In genomic region chr7:126625807-126626600, GRCm38 (mm10) we compare ENCODE assay signal across 16 mouse cellular contexts. TPM values are rescaled to one million over a fixed set of nuclear protein-coding genes. Genes with fewer than 3 reads are reported as not detected.
A peak's percentile ranks its signal among the peaks of the same experiment; 100 is the strongest.
DNase-seq lines count a peak whose midpoint lies in the region; ATAC-seq and TF ChIP-seq lines count a peak whose summit lies in the region.
"Had no signal": no experiment of that assay in that cellular context is flagged by ENCODE, and none has a peak within 500 bp of the region (broad histone marks: within the 10 kb centered on the region; RNA-seq: fewer than 3 reads in every experiment).

No protein-coding gene starts in this region.

- H3K9me3 ChIP-seq in intestine, embryonic 16.5 days (ENCODE audit: control insufficient read depth, low read length) = no peaks in the 10 kb centered on the region
- no peaks in the 10 kb centered on the region for H3K9me3 ChIP-seq in intestine, postnatal 0 days (ENCODE audit: control insufficient read depth)
- H3K9me3 ChIP-seq in E14TG2a.4 (ENCODE audit: low read length) = no peaks in the 10 kb centered on the region
- H3K9me3 ChIP-seq in midbrain, embryonic 13.5 days = no peaks in the 10 kb centered on the region
- H3K9me3 ChIP-seq in forebrain, embryonic 13.5 days (replicated peaks) = no peaks in the 10 kb centered on the region
- H3K9me3 ChIP-seq: hindbrain, embryonic 13.5 days had no signal

- peak overlapping the region; percentile 45 for H3K27ac ChIP-seq in intestine, embryonic 16.5 days (ENCODE audit: low read length)
- no peak overlapping the region for H3K27ac ChIP-seq in intestine, postnatal 0 days (ENCODE audit: low read depth, low read length)
- peak overlapping the region; percentile 88 for H3K27ac ChIP-seq in macrophage
- H3K27ac ChIP-seq in midbrain, embryonic 13.5 days = no peak overlapping the region
- H3K27ac ChIP-seq in forebrain, embryonic 13.5 days = no peak overlapping the region
- H3K27ac ChIP-seq: hindbrain, embryonic 13.5 days had no signal

- peak; percentile 7; the same call in 1 of the 2 replicates for ATAC-seq in intestine, embryonic 16.5 days
- no peak for ATAC-seq in intestine, postnatal 0 days
- ATAC-seq in midbrain, embryonic 13.5 days = no peak
- no peak for ATAC-seq in forebrain, embryonic 13.5 days

- H3K4me2 ChIP-seq in intestine, embryonic 16.5 days (ENCODE audit: low read depth, low read length) = no peak overlapping the region
- no peak overlapping the region for H3K4me2 ChIP-seq in intestine, postnatal 0 days (replicated peaks; ENCODE audit: low read depth)
- H3K4me2 ChIP-seq in midbrain, embryonic 13.5 days (replicated peaks) = no peak overlapping the region
- no peak overlapping the region for H3K4me2 ChIP-seq in forebrain, embryonic 13.5 days
- H3K4me2 ChIP-seq: hindbrain, embryonic 13.5 days had no signal

- no peak overlapping the region for H3K4me3 ChIP-seq in intestine, embryonic 16.5 days (ENCODE audit: low read length)
- no peak overlapping the region for H3K4me3 ChIP-seq in intestine, postnatal 0 days (ENCODE audit: low read depth, low read length)
- peak overlapping the region; percentile 78 for H3K4me3 ChIP-seq in E14TG2a.4 (replicated peaks; ENCODE audit: low read length)
- H3K4me3 ChIP-seq in macrophage (ENCODE audit: inconsistent target) = peak overlapping the region; percentile 44; the same call in 1 of the 2 replicates
- H3K4me3 ChIP-seq in midbrain, embryonic 13.5 days (replicated peaks) = no peak overlapping the region
- no peak overlapping the region for H3K4me3 ChIP-seq in forebrain, embryonic 13.5 days
- H3K4me3 ChIP-seq: hindbrain, embryonic 13.5 days had no signal

- peak overlapping the region; percentile 31; the same call in 1 of the 2 replicates for H3K9ac ChIP-seq in intestine, embryonic 16.5 days (ENCODE audit: low read depth, low read length)
- no peak overlapping the region for H3K9ac ChIP-seq in intestine, postnatal 0 days (ENCODE audit: low read depth, low read length)
- no peak overlapping the region for H3K9ac ChIP-seq in midbrain, embryonic 13.5 days (replicated peaks)
- H3K9ac ChIP-seq in forebrain, embryonic 13.5 days = no peak overlapping the region
- H3K9ac ChIP-seq: hindbrain, embryonic 13.5 days had no signal

- peak; percentile 28 for DNase-seq in adipocyte (ENCODE audit: low spot score)
- DNase-seq in thymus, postnatal 0 days (ENCODE audit: low spot score) = no peak
- DNase-seq: cerebellum, postnatal 36 days; thymus, adult 2 months had no signal

- H3K79me2 ChIP-seq in macrophage (ENCODE audit: inconsistent target) = peaks cover 25% of the 10 kb centered on the region

- TF ChIP-seq CTCF in intestine, postnatal 0 days (IDR thresholded peaks at IDR 0.05; ENCODE audit: low read depth) = no peak
- TF ChIP-seq CTCF in E14TG2a.4 (conservative IDR thresholded peaks at IDR 0.05; ENCODE audit: low read length) = no peak

- no peaks in the 10 kb centered on the region for H3K27me3 ChIP-seq in intestine, embryonic 16.5 days (replicated peaks; ENCODE audit: control insufficient read depth, insufficient read depth, low read length)
- no peaks in the 10 kb centered on the region for H3K27me3 ChIP-seq in intestine, postnatal 0 days (replicated peaks; ENCODE audit: control insufficient read depth, insufficient read depth, low read length)
- no peaks in the 10 kb centered on the region for H3K27me3 ChIP-seq in E14TG2a.4 (ENCODE audit: insufficient read depth, low read length)
- H3K27me3 ChIP-seq in midbrain, embryonic 13.5 days = no peaks in the 10 kb centered on the region
- H3K27me3 ChIP-seq in forebrain, embryonic 13.5 days = no peaks in the 10 kb centered on the region

- H3K36me3 ChIP-seq in intestine, embryonic 16.5 days (ENCODE audit: control insufficient read depth, insufficient read depth, low read length) = no peaks in the 10 kb centered on the region
- H3K36me3 ChIP-seq in intestine, postnatal 0 days (ENCODE audit: control insufficient read depth, insufficient read depth) = no peaks in the 10 kb centered on the region
- H3K36me3 ChIP-seq in E14TG2a.4 (ENCODE audit: insufficient read depth, low read length) = peaks cover 7% of the 10 kb centered on the region; the same call in 1 of the 2 replicates
- H3K36me3 ChIP-seq in macrophage (ENCODE audit: inconsistent target) = no peaks in the 10 kb centered on the region
- H3K36me3 ChIP-seq in midbrain, embryonic 13.5 days = no peaks in the 10 kb centered on the region
- H3K36me3 ChIP-seq in forebrain, embryonic 13.5 days (ENCODE audit: poor library complexity, severe bottlenecking) = no peaks in the 10 kb centered on the region
- H3K36me3 ChIP-seq: hindbrain, embryonic 13.5 days had no signal

- WGBS in intestine, embryonic 16.5 days = 80% methylated on average over 3 of the region's 3 CpGs
- 79% methylated on average over 3 of the region's 3 CpGs for WGBS in intestine, postnatal 0 days
- 94% methylated on average over 3 of the region's 3 CpGs for WGBS in macrophage (ENCODE audit: missing documents)
- WGBS in midbrain, embryonic 13.5 days = 85% methylated on average over 3 of the region's 3 CpGs
- 83% methylated on average over 3 of the region's 3 CpGs for WGBS in forebrain, embryonic 13.5 days

- peaks cover 11% of the 10 kb centered on the region for H3K4me1 ChIP-seq in intestine, embryonic 16.5 days (ENCODE audit: control insufficient read depth, insufficient read depth, low read length)
- no peaks in the 10 kb centered on the region; the same call in 1 of the 2 replicates for H3K4me1 ChIP-seq in intestine, postnatal 0 days (replicated peaks; ENCODE audit: control insufficient read depth, insufficient read depth, low read length)
- H3K4me1 ChIP-seq in E14TG2a.4 (replicated peaks; ENCODE audit: low read depth, low read length) = peaks cover 49% of the 10 kb centered on the region
- H3K4me1 ChIP-seq in midbrain, embryonic 13.5 days (replicated peaks) = no peaks in the 10 kb centered on the region
- H3K4me1 ChIP-seq in forebrain, embryonic 13.5 days = no peaks in the 10 kb centered on the region

RNA-seq across cellular contexts. Expression of gene Nupr1, which starts 4.7 kb away (rescaled TPM):
- polyA plus RNA-seq in intestine, embryonic 16.5 days (2015; fragmentation: Nextera tagmentation; extraction: Ambion mirVana) = 70.8 and 73.3 TPM in 2 replicates
- 28.2 and 30.8 TPM in 2 replicates for polyA plus RNA-seq in intestine, postnatal 0 days (2015; fragmentation: Nextera tagmentation; extraction: Ambion mirVana)
- total RNA-seq in macrophage (2018; cell fraction: chromatin; rRNA removed) = 100 to 1,000 TPM in 11 of 26 experiments, 10 to 100 TPM in 13, 1 to 10 TPM in 2; 8.5 to 342 (median 89.7) TPM
- 100 to 1,000 TPM in 17 of 26 experiments, 10 to 100 TPM in 9; 24.9 to 591 (median 243) TPM for total RNA-seq in macrophage (2018; cell fraction: cytosol; rRNA removed)
- total RNA-seq in macrophage (2018; cell fraction: nucleus; rRNA removed) = 100 to 1,000 TPM in 18 of 26 experiments, 10 to 100 TPM in 8; 22.1 to 699 (median 165) TPM
- polyA plus RNA-seq in macrophage (2018) = 14.9 to 47.0 TPM (median 32.4 TPM) in 3 replicates
- polyA plus RNA-seq in midbrain, embryonic 13.5 days (2015; fragmentation: Nextera tagmentation; extraction: Ambion mirVana) = 4.8 and 7.6 TPM in 2 replicates
- 2.1 and 2.5 TPM in 2 replicates for polyA plus RNA-seq in forebrain, embryonic 13.5 days (2015; fragmentation: Nextera tagmentation; extraction: Ambion mirVana)
- 15.1 and 16.4 TPM in 2 replicates for polyA plus RNA-seq in thymus, postnatal 0 days (2015; fragmentation: Nextera tagmentation; extraction: Ambion mirVana)

RNA-seq across cellular contexts. Expression of gene Sgf29, which starts 23.1 kb away (rescaled TPM):
- polyA plus RNA-seq in intestine, embryonic 16.5 days (2015; fragmentation: Nextera tagmentation; extraction: Ambion mirVana) = 42.7 and 49.8 TPM in 2 replicates
- polyA plus RNA-seq in intestine, postnatal 0 days (2015; fragmentation: Nextera tagmentation; extraction: Ambion mirVana) = 21.7 and 25.8 TPM in 2 replicates
- 10 to 100 TPM in 21 of 26 experiments, 1 to 10 TPM in 5; 3.7 to 39.6 (median 21.9) TPM for total RNA-seq in macrophage (2018; cell fraction: chromatin; rRNA removed)
- total RNA-seq in macrophage (2018; cell fraction: cytosol; rRNA removed) = 10 to 100 TPM; 10.2 to 23.4 (median 16.9) TPM
- total RNA-seq in macrophage (2018; cell fraction: nucleus; rRNA removed) = 10 to 100 TPM in 18 of 26 experiments, 1 to 10 TPM in 8; 4.0 to 36.7 (median 16.2) TPM
- polyA plus RNA-seq in macrophage (2018) = 12.5 to 21.7 TPM (median 17.0 TPM) in 3 replicates
- 54.5 and 57.0 TPM in 2 replicates for polyA plus RNA-seq in midbrain, embryonic 13.5 days (2015; fragmentation: Nextera tagmentation; extraction: Ambion mirVana)
- 57.3 and 64.6 TPM in 2 replicates for polyA plus RNA-seq in forebrain, embryonic 13.5 days (2015; fragmentation: Nextera tagmentation; extraction: Ambion mirVana)
- polyA plus RNA-seq in thymus, postnatal 0 days (2015; fragmentation: Nextera tagmentation; extraction: Ambion mirVana) = 62.2 and 72.9 TPM in 2 replicates

RNA-seq across cellular contexts. Expression of gene Il27, which starts 31.3 kb away (rescaled TPM):
- polyA plus RNA-seq in intestine, embryonic 16.5 days (2015; fragmentation: Nextera tagmentation; extraction: Ambion mirVana) = not detected in 2 replicates
- 0.14 TPM in 1 of 2 replicates, not detected in the other for polyA plus RNA-seq in intestine, postnatal 0 days (2015; fragmentation: Nextera tagmentation; extraction: Ambion mirVana)
- 100 to 1,000 TPM in 7 of 26 experiments, 10 to 100 TPM in 8, 1 to 10 TPM in 7, not detected in 4; 1.5 to 279 (median 15.6) TPM for total RNA-seq in macrophage (2018; cell fraction: chromatin; rRNA removed)
- 100 to 1,000 TPM in 2 of 26 experiments, 10 to 100 TPM in 9, 1 to 10 TPM in 13, under 1 TPM in 2; 0.60 to 133 (median 8.8) TPM for total RNA-seq in macrophage (2018; cell fraction: cytosol; rRNA removed)
- total RNA-seq in macrophage (2018; cell fraction: nucleus; rRNA removed) = 100 to 1,000 TPM in 6 of 26 experiments, 10 to 100 TPM in 12, 1 to 10 TPM in 8; 2.2 to 494 (median 26.4) TPM
- 1.1 to 2.6 TPM (median 1.2 TPM) in 3 replicates for polyA plus RNA-seq in macrophage (2018)
- not detected in 2 replicates for polyA plus RNA-seq in midbrain, embryonic 13.5 days (2015; fragmentation: Nextera tagmentation; extraction: Ambion mirVana)
- polyA plus RNA-seq in forebrain, embryonic 13.5 days (2015; fragmentation: Nextera tagmentation; extraction: Ambion mirVana) = not detected in 2 replicates
- polyA plus RNA-seq in thymus, postnatal 0 days (2015; fragmentation: Nextera tagmentation; extraction: Ambion mirVana) = 0.54 and 0.85 TPM in 2 replicates
- total RNA-seq: gastrocnemius, postnatal 4 days; left cerebral cortex, postnatal 4 days had no signal
- polyA plus RNA-seq: brain, embryonic 14.5 days; erythroblast, embryonic 14.5 days; hindbrain, embryonic 13.5 days; midbrain, embryonic 14.5 days had no signal

RNA-seq across cellular contexts. Expression of gene Cln3, which starts 40.4 kb away (rescaled TPM):
- polyA plus RNA-seq in intestine, embryonic 16.5 days (2015; fragmentation: Nextera tagmentation; extraction: Ambion mirVana) = 44.7 and 54.7 TPM in 2 replicates
- polyA plus RNA-seq in intestine, postnatal 0 days (2015; fragmentation: Nextera tagmentation; extraction: Ambion mirVana) = 62.9 and 66.6 TPM in 2 replicates
- 1,000 to 10,000 TPM in 5 of 26 experiments, 100 to 1,000 TPM in 21; 398 to 3,038 (median 601) TPM for total RNA-seq in macrophage (2018; cell fraction: chromatin; rRNA removed)
- 100 to 1,000 TPM; 117 to 211 (median 152) TPM for total RNA-seq in macrophage (2018; cell fraction: cytosol; rRNA removed)
- 1,000 to 10,000 TPM in 3 of 26 experiments, 100 to 1,000 TPM in 23; 244 to 1,983 (median 383) TPM for total RNA-seq in macrophage (2018; cell fraction: nucleus; rRNA removed)
- 81.0 to 165 TPM (median 104 TPM) in 3 replicates for polyA plus RNA-seq in macrophage (2018)
- polyA plus RNA-seq in midbrain, embryonic 13.5 days (2015; fragmentation: Nextera tagmentation; extraction: Ambion mirVana) = 27.7 and 28.8 TPM in 2 replicates
- 26.3 and 30.8 TPM in 2 replicates for polyA plus RNA-seq in forebrain, embryonic 13.5 days (2015; fragmentation: Nextera tagmentation; extraction: Ambion mirVana)
- polyA plus RNA-seq in thymus, postnatal 0 days (2015; fragmentation: Nextera tagmentation; extraction: Ambion mirVana) = 28.2 and 30.2 TPM in 2 replicates

RNA-seq across cellular contexts. Expression of gene Apobr, which starts 41.3 kb away (rescaled TPM):
- 0.65 and 1.5 TPM in 2 replicates for polyA plus RNA-seq in intestine, embryonic 16.5 days (2015; fragmentation: Nextera tagmentation; extraction: Ambion mirVana)
- 0.44 and 0.57 TPM in 2 replicates for polyA plus RNA-seq in intestine, postnatal 0 days (2015; fragmentation: Nextera tagmentation; extraction: Ambion mirVana)
- 100 to 1,000 TPM in 25 of 26 experiments, 10 to 100 TPM in 1; 91.4 to 389 (median 168) TPM for total RNA-seq in macrophage (2018; cell fraction: chromatin; rRNA removed)
- total RNA-seq in macrophage (2018; cell fraction: cytosol; rRNA removed) = 100 to 1,000 TPM in 2 of 26 experiments, 10 to 100 TPM in 24; 48.9 to 110 (median 75.0) TPM
- 100 to 1,000 TPM; 123 to 332 (median 182) TPM for total RNA-seq in macrophage (2018; cell fraction: nucleus; rRNA removed)
- 51.3 to 183 TPM (median 99.8 TPM) in 3 replicates for polyA plus RNA-seq in macrophage (2018)
- 0.21 and 0.69 TPM in 2 replicates for polyA plus RNA-seq in midbrain, embryonic 13.5 days (2015; fragmentation: Nextera tagmentation; extraction: Ambion mirVana)
- polyA plus RNA-seq in forebrain, embryonic 13.5 days (2015; fragmentation: Nextera tagmentation; extraction: Ambion mirVana) = 0.38 and 0.46 TPM in 2 replicates
- polyA plus RNA-seq in thymus, postnatal 0 days (2015; fragmentation: Nextera tagmentation; extraction: Ambion mirVana) = 1.2 TPM in 2 replicates

Comparison
In these comparisons a context has a peak if more than half of its experiments do, and no peak if none do; other contexts are left out.
1. H3K27ac ChIP-seq: peak in intestine, embryonic 16.5 days (single experiment) and macrophage (single experiment); none in intestine, postnatal 0 days (single experiment), midbrain, embryonic 13.5 days (single experiment) and forebrain, embryonic 13.5 days (single experiment).
2. H3K4me3 ChIP-seq: peak in E14TG2a.4 (single experiment) and macrophage (single experiment); none in intestine, embryonic 16.5 days (single experiment), intestine, postnatal 0 days (single experiment), midbrain, embryonic 13.5 days (single experiment) and forebrain, embryonic 13.5 days (single experiment).